Mouse (Mus musculus) intestine, embryonic 15.5 days (tissue): ENCODE results near the gene Rin1. TPM values are rescaled to one million over a fixed set of nuclear protein-coding genes. Genes with fewer than 3 reads are reported as not detected.

Source experiments
- ATAC-seq: fragments of 200-750 bp; cut with Nextera tagmentation; 2 replicates; pipeline ENCODE4 v1.8.0; 2017; ENCODE audit warnings: moderate TSS enrichment, moderate library complexity
- H3K27ac ChIP-seq: fragments of 300-500 bp; sonication (generic); 2 replicates; pipeline ENCODE4 v1.5.1; 2015; ENCODE audit warnings: mild to moderate bottlenecking, inconsistent platforms
- H3K27me3 ChIP-seq: fragments of 300-500 bp; sonication (generic); replicated peaks from 2 replicates; pipeline ENCODE4 v1.6.1; 2015; ENCODE audit warnings: inconsistent platforms
- H3K36me3 ChIP-seq: fragments of 300-500 bp; sonication (generic); 2 replicates; pipeline ENCODE4 v1.6.1; 2015; ENCODE audit warnings: inconsistent platforms
- H3K4me1 ChIP-seq: fragments of 300-500 bp; sonication (generic); replicated peaks from 2 replicates; pipeline ENCODE4 v1.6.1; 2015; ENCODE audit warnings: inconsistent platforms
- H3K4me2 ChIP-seq: fragments of 300-500 bp; sonication (generic); replicated peaks from 2 replicates; pipeline ENCODE4 v1.6.1; 2015; ENCODE audit warnings: mild to moderate bottlenecking, inconsistent platforms
- H3K4me3 ChIP-seq: fragments of 300-500 bp; sonication (generic); replicated peaks from 2 replicates; pipeline ENCODE4 v1.5.1; 2015; ENCODE audit warnings: inconsistent platforms
- H3K9ac ChIP-seq: fragments of 300-500 bp; sonication (generic); 2 replicates; pipeline ENCODE4 v1.6.1; 2015; ENCODE audit warnings: inconsistent platforms
- H3K9me3 ChIP-seq: fragments of 300-500 bp; sonication (generic); 2 replicates; pipeline ENCODE4 v1.6.1; 2016; ENCODE audit warnings: inconsistent platforms
- whole genome bisulfite sequencing: fragments of 180-500 bp; shearing (Covaris S2); methylation state at CpG from one replicate; pipeline ENCODE4 v1.1.7; 2015; 5-methylcytosine and 5-hydroxymethylcytosine counted together
- polyA plus RNA-seq: library from polyadenylated mRNA; unstranded; fragments of >200 nt; fragmentation: Nextera tagmentation; extraction: Ambion mirVana; gene quantifications from 2 replicates; pipeline ENCODE4 v1.2.1, GENCODE M21; 2015

Gene Rin1
- polyA plus RNA-seq, 1 experiment from 2014 or later: 2.7 TPM

DNA sequence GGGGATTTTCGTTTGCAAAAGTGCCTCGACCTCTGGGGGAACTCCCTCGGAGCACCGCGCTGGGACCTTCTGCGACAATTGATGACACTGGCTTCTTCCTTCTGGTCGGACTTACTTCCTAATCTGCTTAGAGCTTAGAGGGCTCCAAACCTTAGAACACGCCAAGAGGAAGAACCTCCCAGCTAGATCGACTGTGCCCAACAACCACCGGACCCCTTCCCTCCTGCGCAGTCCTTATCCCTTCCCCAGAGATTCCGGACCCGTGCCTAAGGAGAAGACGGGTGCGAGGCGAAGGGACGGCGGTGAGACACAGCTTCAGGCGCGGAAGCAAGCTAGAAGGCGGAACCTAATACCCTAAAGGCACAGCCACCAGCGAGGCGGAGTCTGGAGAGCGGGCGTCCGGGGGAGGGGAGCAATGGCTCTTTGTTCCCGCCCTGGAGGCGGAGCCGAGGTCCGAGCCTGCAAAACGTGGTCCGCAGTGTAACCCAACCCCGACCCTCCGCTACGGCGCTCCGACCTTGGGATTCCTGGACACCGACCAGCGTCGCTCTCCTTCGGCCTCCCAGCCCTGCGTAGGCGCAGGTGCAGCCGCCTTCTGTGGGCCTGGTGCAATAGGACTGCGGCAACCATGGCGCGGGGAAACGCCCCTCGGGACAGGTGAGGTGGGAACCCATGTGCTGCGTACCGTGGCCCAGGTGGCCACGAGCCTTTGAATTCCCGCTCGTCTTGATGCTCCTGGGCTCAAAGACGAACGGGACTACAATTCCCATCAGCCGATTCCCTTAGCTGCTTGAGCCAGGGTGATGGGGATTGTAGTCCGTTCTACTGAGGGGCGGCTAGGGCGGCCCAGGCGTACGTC, 26.4 kb upstream of the Rin1 start, which contains the start of gene Slc29a2:
TSS of gene Slc29a2 (plus strand) at position 240 of the 859 bp plus-strand sequence.
- under 1% methylated on average over 62 of the region's 62 CpGs for WGBS
- peak within 1 kb of the TSS; percentile 72 for H3K4me3 ChIP-seq
- peaks cover 2% of the 10 kb centered on the region; the same call in 1 of the 2 replicates for H3K36me3 ChIP-seq
- H3K4me2 ChIP-seq: peak within 1 kb of the TSS; percentile 96
- peak within 1 kb of the TSS; percentile 80 for H3K27ac ChIP-seq
- H3K27me3 ChIP-seq: no peaks in the 10 kb centered on the region
- H3K9me3 ChIP-seq: no peaks in the 10 kb centered on the region
- H3K4me1 ChIP-seq: 0 out of 2 replicates have a peak, but pooled peaks cover 2% of the 10 kb centered on the region
- peak within 1 kb of the TSS; percentile 70 for H3K9ac ChIP-seq
- peak; percentile 99 for ATAC-seq

DNA sequence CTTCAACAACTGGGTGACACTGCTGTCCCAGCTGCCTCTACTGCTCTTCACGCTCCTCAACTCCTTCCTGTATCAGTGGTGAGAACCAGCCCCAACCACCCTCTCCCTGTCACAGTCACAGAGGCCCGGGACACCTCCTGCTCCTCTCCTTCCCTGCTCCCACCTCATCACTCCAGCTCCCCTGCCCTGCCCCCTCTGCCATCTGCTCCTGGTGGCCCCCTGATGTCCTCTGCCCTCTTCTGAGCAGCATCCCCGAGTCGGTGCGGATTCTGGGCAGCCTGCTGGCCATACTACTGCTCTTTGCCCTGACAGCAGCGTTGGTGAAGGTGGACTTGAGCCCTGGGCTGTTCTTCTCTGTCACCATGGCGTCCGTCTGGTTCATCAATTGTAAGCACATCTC, 24.2 kb upstream of the Rin1 start:
- H3K4me1 ChIP-seq: 0 out of 2 replicates have a peak, but pooled peaks cover 2% of the 10 kb centered on the region
- H3K9ac ChIP-seq: no peak overlapping the region
- H3K36me3 ChIP-seq: peaks cover 8% of the 10 kb centered on the region
- H3K9me3 ChIP-seq: no peaks in the 10 kb centered on the region
- no peak overlapping the region for H3K4me2 ChIP-seq
- H3K27me3 ChIP-seq: no peaks in the 10 kb centered on the region
- no peak for ATAC-seq
- no peak overlapping the region for H3K27ac ChIP-seq
- H3K4me3 ChIP-seq: no peak overlapping the region
- 90% methylated on average over 8 of the region's 8 CpGs for WGBS

DNA sequence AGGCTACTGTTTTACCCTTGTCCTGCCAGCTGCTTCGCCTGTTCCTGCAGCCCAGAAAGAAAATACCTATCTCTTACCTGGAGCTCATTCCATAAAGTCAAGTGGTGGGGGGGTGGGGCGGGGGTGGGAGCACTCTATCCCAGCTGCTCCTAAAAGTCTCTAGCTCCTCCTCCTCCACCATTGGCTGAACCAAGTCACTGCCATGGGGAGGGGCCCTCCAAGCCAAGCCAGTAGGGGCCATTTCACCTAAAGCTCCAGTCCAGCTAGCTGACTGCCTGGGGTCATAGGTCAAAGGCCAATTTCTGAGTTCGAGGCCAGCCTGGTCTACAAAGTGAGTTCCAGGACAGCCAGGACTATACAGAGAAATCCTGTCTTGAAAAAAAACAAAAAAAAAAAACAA, 17.6 kb upstream of the Rin1 start:
- WGBS: 80% methylated on average over 3 of the region's 3 CpGs
- Histone ChIP-seq H3K4me2 (no peak overlapping the region), H3K27ac (no peak overlapping the region), H3K4me1 (peaks cover 3% of the 10 kb centered on the region; the same call in 1 of the 2 replicates), H3K4me3 (no peak overlapping the region), H3K36me3 (peaks cover 6% of the 10 kb centered on the region), H3K9me3 (no peaks in the 10 kb centered on the region), H3K9ac (no peak overlapping the region), H3K27me3 (no peaks in the 10 kb centered on the region)
- no peak for ATAC-seq

DNA sequence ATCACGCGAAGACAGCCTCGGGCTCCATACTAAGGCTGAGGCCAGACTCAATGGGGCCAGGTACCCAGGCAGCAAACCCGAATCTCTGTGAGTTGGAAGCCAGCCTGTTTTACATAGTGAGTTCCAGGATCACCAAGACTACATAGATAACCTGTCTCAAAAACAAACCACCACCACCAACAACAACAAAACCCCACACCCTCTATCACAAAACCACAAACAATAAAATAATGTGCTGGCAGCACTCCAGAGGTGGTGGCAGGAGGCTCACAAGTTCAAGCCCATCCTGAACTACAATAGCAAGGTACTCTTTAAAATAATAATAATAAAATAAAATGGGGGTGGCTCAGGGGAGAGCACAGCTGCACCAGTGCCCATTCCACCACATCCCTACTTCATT, 13.7 kb upstream of the Rin1 start:
- peaks cover 20% of the 10 kb centered on the region for H3K4me1 ChIP-seq
- H3K27ac ChIP-seq: no peak overlapping the region
- WGBS: 84% methylated on average over 4 of the region's 4 CpGs
- no peaks in the 10 kb centered on the region for H3K27me3 ChIP-seq
- ATAC-seq: no peak
- no peaks in the 10 kb centered on the region for H3K9me3 ChIP-seq
- no peak overlapping the region for H3K4me2 ChIP-seq
- H3K36me3 ChIP-seq: no peaks in the 10 kb centered on the region
- H3K9ac ChIP-seq: no peak overlapping the region
- no peak overlapping the region for H3K4me3 ChIP-seq

DNA sequence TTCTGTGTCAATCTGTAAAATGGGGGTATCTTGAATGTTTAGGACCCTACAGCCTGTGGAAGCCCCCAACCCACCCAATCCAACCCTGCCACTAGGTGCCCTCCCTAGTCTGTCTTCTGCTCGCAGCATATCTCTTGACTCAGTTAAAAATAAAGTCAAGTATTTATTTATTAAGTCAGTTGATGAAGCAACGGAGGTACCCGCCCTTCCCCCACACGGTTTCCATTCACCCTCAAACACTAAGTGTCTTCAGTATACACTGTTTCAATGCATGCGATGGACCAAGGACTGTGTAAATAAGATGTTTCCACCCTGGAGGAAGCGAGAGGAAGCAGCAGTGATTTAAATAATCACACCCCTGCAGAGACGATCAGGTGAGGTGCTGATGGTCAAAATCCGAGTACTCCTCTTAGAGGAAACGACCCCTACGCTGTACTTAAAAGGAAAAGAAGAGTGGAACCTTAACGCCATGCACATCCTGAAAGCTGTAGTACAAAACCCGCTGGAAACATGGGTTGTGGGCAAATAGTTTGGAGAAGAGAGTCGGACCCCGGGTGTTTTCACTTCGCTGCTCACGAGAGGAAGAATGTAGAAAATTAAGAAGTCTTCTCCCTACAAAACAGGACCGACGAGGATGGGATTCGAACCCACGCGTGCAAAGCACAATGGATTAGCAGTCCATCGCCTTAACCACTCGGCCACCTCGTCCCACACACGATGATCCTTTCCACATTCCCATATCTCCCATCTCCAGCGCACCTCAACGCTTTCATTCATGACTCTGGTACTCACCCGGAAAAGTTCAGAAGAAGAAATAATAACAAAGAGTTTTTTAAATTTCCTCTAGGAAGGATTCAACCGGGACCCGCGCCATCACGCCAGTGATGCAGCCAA, 12.4 kb upstream of the Rin1 start:
- Histone ChIP-seq H3K4me1 (peaks cover 24% of the 10 kb centered on the region), H3K36me3 (no peaks in the 10 kb centered on the region), H3K9me3 (no peaks in the 10 kb centered on the region), H3K27ac (peak overlapping the region; percentile 65), H3K27me3 (no peaks in the 10 kb centered on the region), H3K4me3 (peak overlapping the region; percentile 64), H3K4me2 (peak overlapping the region; percentile 94), H3K9ac (peak overlapping the region; percentile 91)
- ATAC-seq: peak; percentile 69
- WGBS: 3% methylated on average over 32 of the region's 32 CpGs

DNA sequence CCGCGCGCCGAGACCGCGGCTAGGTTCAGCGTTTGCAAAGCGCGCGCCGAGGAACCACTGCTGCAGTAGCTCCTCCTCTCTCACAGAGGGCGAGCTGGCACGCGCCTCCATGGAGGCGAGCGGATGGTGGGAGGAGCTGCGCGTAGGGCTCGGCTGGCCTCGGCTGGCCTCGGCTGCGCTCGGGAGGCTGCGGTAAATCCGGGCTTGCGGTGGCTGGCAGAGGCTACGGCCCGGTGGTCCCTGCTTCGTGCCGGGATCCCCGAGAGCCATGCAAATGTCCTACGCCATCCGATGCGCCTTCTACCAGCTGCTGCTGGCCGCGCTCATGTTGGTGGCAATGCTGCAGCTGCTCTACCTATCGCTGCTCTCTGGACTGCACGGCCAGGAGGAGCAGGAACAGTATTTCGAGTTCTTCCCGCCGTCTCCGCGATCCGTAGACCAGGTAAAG, 11.5 kb upstream of the Rin1 start, which contains the start of the genes B4gat1 and AC124502.3:
TSS of gene B4gat1 (plus strand) at position 118 of the 448 bp plus-strand sequence.
TSS of gene AC124502.3 (plus strand) at position 183 of the 448 bp plus-strand sequence.
- H3K4me3 ChIP-seq: peak within 1 kb of the TSS; percentile 64
- H3K27me3 ChIP-seq: no peaks in the 10 kb centered on the region
- peaks cover 24% of the 10 kb centered on the region for H3K4me1 ChIP-seq
- H3K36me3 ChIP-seq: no peaks in the 10 kb centered on the region
- H3K9me3 ChIP-seq: no peaks in the 10 kb centered on the region
- under 1% methylated on average over 44 of the region's 44 CpGs for WGBS
- H3K27ac ChIP-seq: peak within 1 kb of the TSS; percentile 65
- ATAC-seq: peak; percentile 93
- peak within 1 kb of the TSS; percentile 91 for H3K9ac ChIP-seq
- peak within 1 kb of the TSS; percentile 94 for H3K4me2 ChIP-seq

DNA sequence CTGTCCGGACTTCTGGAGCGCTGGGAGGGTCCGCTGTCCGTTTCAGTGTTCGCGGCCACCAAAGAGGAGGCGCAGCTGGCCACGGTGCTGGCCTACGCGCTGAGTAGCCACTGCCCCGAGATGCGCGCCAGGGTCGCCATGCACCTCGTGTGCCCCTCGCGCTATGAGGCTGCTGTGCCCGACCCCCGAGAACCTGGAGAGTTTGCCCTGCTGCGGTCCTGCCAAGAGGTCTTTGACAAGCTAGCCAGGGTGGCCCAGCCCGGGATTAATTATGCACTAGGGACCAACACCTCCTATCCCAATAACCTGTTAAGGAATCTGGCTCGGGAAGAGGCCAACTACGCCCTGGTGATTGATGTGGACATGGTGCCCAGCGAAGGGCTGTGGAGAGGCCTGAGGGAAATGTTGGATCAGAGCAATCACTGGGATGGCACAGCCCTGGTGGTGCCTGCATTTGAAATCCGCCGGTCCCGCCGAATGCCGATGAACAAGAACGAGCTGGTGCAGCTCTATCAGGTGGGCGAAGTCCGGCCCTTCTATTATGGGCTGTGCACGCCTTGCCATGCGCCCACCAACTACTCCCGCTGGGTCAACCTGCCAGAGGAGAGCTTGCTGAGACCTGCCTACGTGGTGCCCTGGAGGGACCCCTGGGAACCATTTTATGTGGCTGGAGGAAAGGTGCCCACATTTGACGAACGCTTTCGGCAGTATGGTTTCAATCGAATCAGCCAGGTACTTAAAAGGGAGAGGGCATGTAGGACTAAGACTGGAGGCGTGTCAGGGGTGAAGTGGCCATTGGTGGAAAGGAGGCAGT, 10.8 kb upstream of the Rin1 start:
- H3K9ac ChIP-seq: peak overlapping the region; percentile 91
- H3K4me1 ChIP-seq: peaks cover 24% of the 10 kb centered on the region
- whole genome bisulfite sequencing: 11% methylated on average over 41 of the region's 41 CpGs
- no peaks in the 10 kb centered on the region for H3K27me3 ChIP-seq
- H3K4me2 ChIP-seq: peak overlapping the region; percentile 94
- no peaks in the 10 kb centered on the region for H3K36me3 ChIP-seq
- peak overlapping the region; percentile 64 for H3K4me3 ChIP-seq
- ATAC-seq: peak; percentile 7
- peak overlapping the region; percentile 65 for H3K27ac ChIP-seq
- no peaks in the 10 kb centered on the region for H3K9me3 ChIP-seq

DNA sequence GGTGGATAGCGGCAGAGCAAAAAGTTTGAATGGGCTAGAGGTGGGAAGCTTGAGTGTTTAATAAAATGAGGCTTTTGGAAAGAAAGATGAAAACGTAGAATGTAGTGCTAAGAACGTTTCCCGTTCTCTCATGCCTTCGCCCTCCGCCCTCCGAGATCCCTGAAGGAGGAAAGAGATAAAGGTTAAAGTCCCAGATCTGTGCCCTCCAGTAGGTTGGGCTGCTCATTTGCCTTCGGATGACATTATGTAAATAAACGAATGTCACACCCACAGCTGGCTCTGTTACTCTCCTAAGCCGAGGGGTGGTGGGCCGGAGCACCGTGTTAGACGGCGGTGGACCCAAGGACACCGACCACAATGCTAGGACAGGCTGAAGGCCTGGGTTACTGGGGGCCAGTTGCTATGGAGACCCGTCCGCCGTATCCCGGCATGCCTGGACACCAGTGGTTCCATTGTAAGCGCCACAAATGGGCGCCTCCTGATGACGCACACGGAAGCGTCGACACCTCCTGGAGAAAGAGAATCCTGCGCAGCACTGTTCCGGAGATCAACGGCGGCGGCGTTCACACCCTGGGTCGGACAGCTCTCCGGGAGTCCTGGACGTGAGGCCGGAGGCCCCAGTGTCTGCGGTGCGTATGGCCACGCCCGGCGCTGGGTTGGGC, 9.3 kb upstream of the Rin1 start, which contains the start of gene Brms1:
TSS of gene Brms1 (plus strand) at position 493 of the 662 bp plus-strand sequence.
- ATAC-seq: peak; percentile 80
- Histone ChIP-seq H3K9me3 (no peaks in the 10 kb centered on the region), H3K4me2 (peak within 1 kb of the TSS; percentile 94), H3K27ac (peak within 1 kb of the TSS; percentile 77), H3K9ac (peak within 1 kb of the TSS; percentile 91), H3K4me1 (peaks cover 24% of the 10 kb centered on the region), H3K36me3 (no peaks in the 10 kb centered on the region), H3K4me3 (peak within 1 kb of the TSS; percentile 64), H3K27me3 (no peaks in the 10 kb centered on the region)
- 4% methylated on average over 40 of the region's 40 CpGs for WGBS

DNA sequence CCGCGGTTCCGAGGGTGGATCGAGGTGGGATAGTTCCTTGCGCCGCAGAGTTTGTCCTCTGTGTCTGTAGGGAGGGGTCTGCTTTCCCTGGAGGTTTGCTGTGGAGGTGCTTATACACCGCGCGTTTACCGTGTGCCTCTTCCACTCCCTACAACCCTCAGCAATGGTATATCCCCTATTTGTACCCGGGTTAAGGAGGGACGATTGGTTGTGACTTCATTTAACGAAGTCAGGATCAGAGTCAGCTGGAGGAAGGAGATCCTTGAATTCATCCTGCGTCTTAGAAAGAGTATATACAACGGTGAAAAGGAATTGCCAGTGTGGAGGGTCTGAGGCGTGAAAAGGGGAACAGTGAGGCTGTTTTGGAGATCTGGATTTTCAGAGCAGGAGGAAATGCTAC, 8.7 kb upstream of the Rin1 start:
- H3K4me3 ChIP-seq: peak overlapping the region; percentile 64
- H3K27ac ChIP-seq: peak overlapping the region; percentile 77
- peaks cover 24% of the 10 kb centered on the region for H3K4me1 ChIP-seq
- H3K36me3 ChIP-seq: peaks cover 4% of the 10 kb centered on the region; the same call in 1 of the 2 replicates
- WGBS: 1% methylated on average over 16 of the region's 16 CpGs
- H3K9ac ChIP-seq: peak overlapping the region; percentile 76
- H3K27me3 ChIP-seq: no peaks in the 10 kb centered on the region
- no peak for ATAC-seq
- H3K4me2 ChIP-seq: peak overlapping the region; percentile 94
- no peaks in the 10 kb centered on the region for H3K9me3 ChIP-seq

DNA sequence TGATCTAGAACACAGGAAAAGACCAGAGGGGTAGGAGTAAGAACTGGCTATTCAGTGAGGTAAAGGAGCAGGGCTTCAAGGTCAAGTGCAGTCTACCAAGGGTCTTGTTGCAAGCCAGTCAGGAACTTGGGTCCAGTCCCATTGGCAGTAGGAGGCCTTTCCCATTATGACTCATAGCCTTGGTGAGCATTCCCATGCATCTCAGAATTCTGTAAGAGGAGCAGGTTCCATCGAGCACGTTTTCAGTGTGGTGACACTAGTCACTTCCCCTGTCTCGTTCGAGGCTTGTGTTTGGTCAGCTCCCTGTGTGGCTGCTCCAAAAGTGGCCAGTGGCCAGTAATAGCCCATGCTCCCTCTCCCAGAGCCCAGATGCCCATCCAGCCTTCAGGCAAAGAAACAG, 4.8 kb upstream of the Rin1 start:
- ATAC-seq: no peak
- Histone ChIP-seq H3K4me2 (no peak overlapping the region), H3K4me3 (no peak overlapping the region), H3K27ac (no peak overlapping the region), H3K36me3 (peaks cover 20% of the 10 kb centered on the region; the same call in 1 of the 2 replicates), H3K9me3 (no peaks in the 10 kb centered on the region), H3K9ac (no peak overlapping the region), H3K4me1 (peaks cover 8% of the 10 kb centered on the region), H3K27me3 (no peaks in the 10 kb centered on the region)
- 79% methylated on average over 4 of the region's 4 CpGs for WGBS
